Mouse (Mus musculus) thymus, adult 2 months (tissue): ENCODE data around the gene Foxf1. TPM values are rescaled to one million over a fixed set of nuclear protein-coding genes. Genes with fewer than 3 reads are reported as not detected.

Source experiments
- DNase-seq: peaks from one replicate; pipeline ENCODE4 v3.0.0; 2021
- H3K27ac ChIP-seq: fragments of 200-500 bp; 2 replicates; pipeline ENCODE4 v1.5.1; 2012; ENCODE audit warnings: low read length, control low read depth; ENCODE audit not compliant: control insufficient read depth, insufficient read depth
- H3K27me3 ChIP-seq: fragments of 200-500 bp; 2 replicates; pipeline ENCODE4 v1.6.1; 2012; ENCODE audit warnings: mild to moderate bottlenecking, low read length, moderate library complexity, mixed read lengths; ENCODE audit not compliant: control insufficient read depth, insufficient read depth
- H3K36me3 ChIP-seq: fragments of 200-500 bp; 2 replicates; pipeline ENCODE4 v1.6.1; 2012; ENCODE audit warnings: mild to moderate bottlenecking, low read length, moderate library complexity; ENCODE audit not compliant: control insufficient read depth, insufficient read depth
- H3K4me1 ChIP-seq: fragments of 200-500 bp; replicated peaks from 2 replicates; pipeline ENCODE4 v1.6.1; 2012; ENCODE audit warnings: low read length; ENCODE audit not compliant: control insufficient read depth, insufficient read depth
- H3K4me3 ChIP-seq: fragments of 200-500 bp; 2 replicates; pipeline ENCODE4 v1.5.1; 2012; ENCODE audit warnings: mild to moderate bottlenecking, low read length, control low read depth, moderate library complexity; ENCODE audit not compliant: control insufficient read depth, insufficient read depth
- CTCF ChIP-seq: fragments of 200-500 bp; IDR thresholded peaks from 2 replicates; pipeline ENCODE4 v1.5.1; 2012; ENCODE audit warnings: mild to moderate bottlenecking, control low read depth, low read length, moderate library complexity, borderline replicate concordance; ENCODE audit not compliant: control insufficient read depth, poor library complexity, insufficient read depth; ENCODE audit errors: extremely low read depth
- POLR2A ChIP-seq: fragments of 200-500 bp; IDR thresholded peaks from 2 replicates; pipeline ENCODE4 v1.6.1; 2012; ENCODE audit warnings: mild to moderate bottlenecking, low read length, control low read depth, moderate library complexity; ENCODE audit not compliant: control insufficient read depth, poor library complexity, insufficient read depth; ENCODE audit errors: extremely low read depth
- WGBS: fragments of 180-500 bp; shearing (Covaris S2); methylation state at CpG from one replicate; pipeline ENCODE4 v1.1.7; 2018; 5-methylcytosine and 5-hydroxymethylcytosine counted together
- polyA plus RNA-seq: library from polyadenylated mRNA; depleted of rRNA; stranded (reverse); fragments of >200 nt; gene quantifications from 2 replicates; pipeline ENCODE4 v1.2.3, GENCODE M21; 2012

The Foxf1 gene
- polyA plus RNA-seq, 1 experiment = 0.94 TPM

- Histone ChIP-seq H3K4me1 (no peaks in the 10 kb centered on the region), H3K27ac (no peak overlapping the region), H3K36me3 (no peaks in the 10 kb centered on the region), H3K4me3 (no peak overlapping the region), H3K27me3 (no peaks in the 10 kb centered on the region; the same call in 1 of the 2 replicates)
- WGBS = 94% methylated on average over 6 of the region's 6 CpGs
- no peak for DNase-seq
- TF ChIP-seq CTCF = no peak
- TF ChIP-seq POLR2A = no peak
Observed at GRCm38 (mm10) chr8:121062521-121062920, 21.7 kb upstream of the Foxf1 start.

GRCm38 (mm10) chr8:121063649-121064048 is 20.5 kb upstream of the Foxf1 start:
- no peak for TF ChIP-seq CTCF
- TF ChIP-seq POLR2A = no peak
- no peaks in the 10 kb centered on the region for H3K36me3 ChIP-seq
- H3K27me3 ChIP-seq = no peaks in the 10 kb centered on the region; the same call in 1 of the 2 replicates
- no peak overlapping the region for H3K27ac ChIP-seq
- no peaks in the 10 kb centered on the region for H3K4me1 ChIP-seq
- no peak overlapping the region for H3K4me3 ChIP-seq
- WGBS = 84% methylated on average over 13 of the region's 13 CpGs
- DNase-seq = no peak

GRCm38 (mm10) chr8:121071454-121071853 is 12.7 kb upstream of the Foxf1 start:
- Histone ChIP-seq H3K4me1 (no peaks in the 10 kb centered on the region), H3K27me3 (peaks cover 31% of the 10 kb centered on the region), H3K4me3 (no peak overlapping the region), H3K27ac (no peak overlapping the region), H3K36me3 (no peaks in the 10 kb centered on the region)
- DNase-seq = no peak
- 7% methylated on average over 12 of the region's 12 CpGs for WGBS
- TF ChIP-seq CTCF (no peak), POLR2A (no peak)

GRCm38 (mm10) chr8:121072406-121073130 is 11.6 kb upstream of the Foxf1 start:
- WGBS = 32% methylated on average over 11 of the region's 11 CpGs
- Histone ChIP-seq H3K4me3 (no peak overlapping the region), H3K4me1 (no peaks in the 10 kb centered on the region), H3K36me3 (no peaks in the 10 kb centered on the region), H3K27me3 (peaks cover 33% of the 10 kb centered on the region), H3K27ac (no peak overlapping the region)
- DNase-seq = no peak
- TF ChIP-seq CTCF = no peak
- no peak for TF ChIP-seq POLR2A

- TF ChIP-seq POLR2A = no peak
- H3K4me1 ChIP-seq = no peaks in the 10 kb centered on the region
- no peak for DNase-seq
- 6% methylated on average over 48 of the region's 48 CpGs for WGBS
- no peak overlapping the region for H3K4me3 ChIP-seq
- H3K36me3 ChIP-seq = no peaks in the 10 kb centered on the region
- no peak overlapping the region for H3K27ac ChIP-seq
- H3K27me3 ChIP-seq = peaks cover 33% of the 10 kb centered on the region
Observed at GRCm38 (mm10) chr8:121073174-121074107, 10.7 kb upstream of the Foxf1 start.

GRCm38 (mm10) chr8:121074108-121074847 is 9.9 kb upstream of the Foxf1 start:
- WGBS = 18% methylated on average over 15 of the region's 15 CpGs
- DNase-seq = no peak
- Histone ChIP-seq H3K4me1 (no peaks in the 10 kb centered on the region), H3K36me3 (no peaks in the 10 kb centered on the region), H3K27me3 (peaks cover 33% of the 10 kb centered on the region), H3K4me3 (no peak overlapping the region), H3K27ac (no peak overlapping the region)
- TF ChIP-seq CTCF = no peak
- no peak for TF ChIP-seq POLR2A
